Mouse (Mus musculus): ENCODE measurements around the gene Hist1h1d.
A peak's percentile ranks its signal among the peaks of the same experiment; 100 is the strongest.
"Not testable (repeated sequence)": the region's sequence is repeated elsewhere in the genome, so short reads cannot be mapped to it uniquely, and the experiment has no call there.

Hist1h1d gene

DNA sequence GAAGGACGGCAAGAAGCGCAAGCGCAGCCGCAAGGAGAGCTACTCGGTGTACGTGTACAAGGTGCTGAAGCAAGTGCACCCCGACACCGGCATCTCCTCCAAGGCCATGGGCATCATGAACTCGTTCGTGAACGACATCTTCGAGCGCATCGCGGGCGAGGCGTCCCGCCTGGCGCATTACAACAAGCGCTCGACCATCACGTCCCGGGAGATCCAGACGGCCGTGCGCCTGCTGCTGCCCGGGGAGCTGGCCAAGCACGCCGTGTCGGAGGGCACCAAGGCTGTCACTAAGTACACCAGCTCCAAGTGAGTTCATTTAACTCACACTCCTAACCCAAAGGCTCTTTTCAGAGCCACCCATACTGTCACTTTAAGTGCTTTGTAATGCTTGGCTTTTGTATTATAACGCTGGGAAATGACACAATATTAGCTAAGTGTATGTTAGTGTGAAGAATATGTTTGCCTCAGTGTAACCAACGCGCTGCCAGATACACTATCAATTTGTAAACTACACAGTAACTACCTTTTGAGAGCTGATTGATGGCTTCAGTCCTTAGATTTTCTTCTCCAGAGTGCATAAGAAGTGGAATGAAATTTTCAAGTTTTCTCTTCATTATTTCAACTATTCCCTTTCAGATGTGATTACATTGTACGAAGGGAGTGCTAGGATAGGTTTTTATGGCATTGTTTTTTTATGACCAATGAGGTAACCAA, 18.6 kb downstream of the Hist1h1d start:
- DNase-seq (ENCODE audit: low spot score in 2 of 2) = not testable (repeated sequence)

DNA sequence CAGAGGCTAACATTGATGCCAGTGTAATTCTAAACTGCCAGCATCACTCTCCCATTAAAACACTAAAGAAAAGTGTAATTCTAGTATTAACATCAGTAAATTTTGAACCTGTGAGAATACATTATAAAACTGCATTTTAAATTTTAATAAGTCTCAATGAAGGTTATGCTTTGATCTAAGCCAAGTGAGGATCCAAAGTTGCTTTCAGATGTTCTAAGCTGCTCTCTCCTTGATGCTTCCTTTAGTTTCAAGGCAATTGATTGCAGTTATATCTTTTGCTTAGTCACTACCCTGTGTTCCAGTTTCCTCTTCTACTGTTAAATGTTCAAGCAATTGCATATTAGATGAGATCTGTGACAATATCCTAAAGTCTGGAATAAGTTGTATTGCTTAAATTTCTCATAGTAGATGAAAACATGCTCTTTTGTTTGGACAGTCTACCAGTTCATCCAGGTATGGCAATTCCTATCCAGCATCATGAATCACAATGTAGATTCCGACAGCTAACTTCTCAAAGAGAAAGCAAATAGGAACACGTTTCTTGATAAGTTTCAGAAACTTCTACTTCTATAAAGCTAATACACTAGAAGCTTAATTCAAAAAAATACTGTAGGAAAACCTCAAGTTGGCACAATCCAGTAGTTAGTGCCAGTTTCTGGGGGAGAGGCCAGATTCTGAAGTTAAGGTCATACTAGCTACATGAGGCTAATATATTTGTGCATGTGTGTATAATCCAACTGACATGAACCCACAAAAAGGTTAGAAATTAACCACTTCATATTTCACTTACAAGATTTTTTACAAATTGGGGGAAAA, 19.4 kb downstream of the Hist1h1d start:
- no peak for DNase-seq (ENCODE audit: low spot score in 2 of 2)

DNA sequence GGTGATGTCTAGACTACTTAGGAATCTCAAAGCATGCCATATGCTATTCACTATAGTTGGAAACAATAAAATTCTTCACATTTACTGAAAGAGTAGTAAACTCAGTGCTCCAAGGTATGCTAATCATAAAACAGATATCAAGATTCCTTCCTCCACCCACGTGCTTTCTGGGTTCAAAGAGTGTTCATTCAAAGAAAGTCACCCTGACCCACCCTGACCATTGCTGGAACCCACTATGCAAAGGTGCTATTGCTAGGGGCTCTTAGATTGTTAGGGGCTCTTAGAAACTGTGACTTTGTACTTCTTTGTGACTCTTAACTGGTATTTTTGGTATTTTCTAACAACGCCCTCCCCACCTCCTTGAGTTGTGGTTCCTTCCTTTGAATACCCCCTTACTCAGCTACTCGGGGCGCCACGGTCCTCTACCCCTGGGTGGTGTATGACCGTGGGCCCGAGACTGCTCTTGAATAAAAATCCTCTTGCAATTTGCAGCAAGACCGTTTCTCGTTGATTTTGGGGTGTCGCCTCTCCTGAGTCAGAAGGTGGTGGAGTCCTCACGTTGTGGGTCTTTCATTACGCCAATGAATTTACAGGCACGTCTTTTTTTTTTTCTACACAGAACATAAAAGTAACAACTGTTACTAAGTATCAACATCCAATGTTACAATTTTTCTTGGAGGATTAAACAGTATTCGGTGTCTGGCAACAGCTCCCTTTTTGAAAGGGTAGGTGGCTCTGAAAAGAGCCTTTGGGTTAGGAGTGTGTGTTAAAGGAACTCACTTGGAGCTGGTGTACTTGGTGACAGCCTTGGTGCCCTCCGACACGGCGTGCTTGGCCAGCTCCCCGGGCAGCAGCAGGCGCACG, 20.2 kb downstream of the Hist1h1d start:
- not testable (repeated sequence) for DNase-seq (ENCODE audit: low spot score in 2 of 2)

GRCm38 (mm10) chr13:23573898-23574524, 20.9 kb downstream of the Hist1h1d start, which contains the start of the genes Hist1h2bf and Hist1h2ad:
Hist1h2bf (minus strand) TSS chr13:23574196.
Hist1h2ad (plus strand) TSS chr13:23574381.
- DNase-seq (ENCODE audit: low spot score in 2 of 2) = peak; percentile 69 to 87

GRCm38 (mm10) chr13:23574546-23575170, 21.6 kb downstream of the Hist1h1d start:
- not testable (repeated sequence) for DNase-seq (ENCODE audit: low spot score in 2 of 2)

- DNase-seq (ENCODE audit: low spot score in 2 of 2) = no peak
Measured at GRCm38 (mm10) chr13:23575271-23575851, 22.3 kb downstream of the Hist1h1d start, which contains the start of gene Hist1h3d. Hist1h3d (plus strand) TSS chr13:23575763.

GRCm38 (mm10) chr13:23575864-23576313, 22.8 kb downstream of the Hist1h1d start:
- DNase-seq (ENCODE audit: low spot score in 2 of 2) = not testable (repeated sequence)

DNA sequence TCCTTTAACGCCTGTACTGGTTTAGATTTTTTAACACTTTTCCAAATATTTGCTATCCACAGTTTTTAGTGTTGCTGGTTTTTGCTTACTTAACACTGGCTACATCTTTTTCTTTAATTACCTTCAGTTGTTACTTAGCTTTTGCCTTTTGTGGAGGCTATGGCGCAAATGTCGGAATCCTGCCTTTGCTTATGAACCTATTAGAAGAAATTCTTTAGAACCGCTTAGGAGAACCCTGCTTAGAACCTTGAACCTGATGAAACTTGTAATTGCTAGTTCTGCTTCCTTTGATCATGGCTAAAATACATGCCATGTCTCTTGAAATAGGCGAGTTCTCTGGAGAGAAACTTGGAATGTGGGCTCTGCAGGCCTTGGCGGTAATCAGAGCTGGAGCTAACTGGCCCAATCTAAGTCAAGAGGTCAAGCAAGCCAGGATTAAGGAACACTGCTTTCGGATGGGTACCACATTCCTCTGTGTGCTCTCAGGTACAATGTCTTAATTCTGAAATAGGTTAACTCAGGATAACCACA, 23.4 kb downstream of the Hist1h1d start:
- DNase-seq (ENCODE audit: low spot score in 2 of 2) = no peak

GRCm38 (mm10) chr13:23576906-23577639, 24.0 kb downstream of the Hist1h1d start:
- DNase-seq (ENCODE audit: low spot score in 2 of 2) = no peak

DNA sequence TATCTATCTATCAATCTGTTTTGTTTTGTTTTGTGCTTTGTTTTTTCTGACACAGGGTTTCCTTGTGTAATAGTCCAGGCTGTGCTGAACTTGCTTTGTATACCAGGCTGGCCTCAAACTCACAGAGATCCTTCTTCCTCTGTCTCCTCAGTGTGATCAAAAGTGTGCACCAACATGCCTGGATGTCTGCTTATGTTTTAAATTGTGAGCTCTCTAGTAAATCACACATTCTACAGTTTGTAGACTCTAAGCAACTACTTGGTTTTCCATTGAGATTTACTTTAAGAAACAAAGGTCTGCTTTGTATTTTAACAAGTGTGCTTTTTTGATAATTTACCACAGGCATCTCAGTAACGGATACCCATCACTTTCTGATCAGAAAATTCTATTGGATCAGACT, 24.8 kb downstream of the Hist1h1d start:
- DNase-seq (ENCODE audit: low spot score in 2 of 2) = no peak

DNA sequence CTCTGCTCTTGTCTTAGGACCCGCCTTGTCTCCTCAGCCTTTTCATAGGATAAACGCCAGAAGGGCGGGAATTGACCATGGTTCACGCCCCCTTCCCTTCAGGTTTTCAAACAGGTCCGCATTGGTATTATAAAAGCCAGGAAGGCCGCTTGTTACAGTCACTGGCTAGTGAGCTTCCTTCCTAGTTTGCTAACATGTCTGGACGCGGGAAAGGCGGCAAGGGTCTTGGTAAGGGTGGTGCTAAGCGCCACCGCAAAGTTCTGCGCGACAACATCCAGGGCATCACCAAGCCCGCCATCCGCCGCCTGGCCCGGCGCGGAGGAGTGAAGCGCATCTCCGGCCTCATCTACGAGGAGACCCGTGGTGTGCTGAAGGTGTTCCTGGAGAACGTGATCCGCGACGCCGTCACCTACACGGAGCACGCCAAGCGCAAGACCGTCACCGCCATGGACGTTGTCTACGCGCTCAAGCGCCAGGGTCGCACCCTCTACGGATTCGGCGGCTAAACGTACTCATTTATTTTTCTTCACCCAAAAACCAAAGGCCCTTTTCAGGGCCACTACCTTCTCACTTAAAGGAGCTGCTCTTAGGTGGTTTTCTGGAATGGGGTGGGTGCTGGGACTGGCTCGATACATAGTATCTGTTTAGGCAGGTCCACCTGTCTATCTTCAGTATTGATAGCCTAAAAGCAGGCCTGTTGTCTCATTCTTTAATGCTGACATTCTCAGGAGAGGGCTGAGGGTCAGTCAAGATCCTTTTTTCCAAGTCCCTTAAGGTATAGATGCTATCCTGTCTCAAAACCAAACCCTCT, 28.6 kb downstream of the Hist1h1d start, which contains the start of gene Hist1h4d:
Hist1h4d (plus strand) TSS at position 191 of the 811 bp plus-strand sequence.
- peak; percentile 77 to 95 for DNase-seq (ENCODE audit: low spot score in 2 of 2)

GRCm38 (mm10) chr13:23582219-23583056, 29.4 kb downstream of the Hist1h1d start:
- no peak for DNase-seq (ENCODE audit: low spot score in 2 of 2)

DNA sequence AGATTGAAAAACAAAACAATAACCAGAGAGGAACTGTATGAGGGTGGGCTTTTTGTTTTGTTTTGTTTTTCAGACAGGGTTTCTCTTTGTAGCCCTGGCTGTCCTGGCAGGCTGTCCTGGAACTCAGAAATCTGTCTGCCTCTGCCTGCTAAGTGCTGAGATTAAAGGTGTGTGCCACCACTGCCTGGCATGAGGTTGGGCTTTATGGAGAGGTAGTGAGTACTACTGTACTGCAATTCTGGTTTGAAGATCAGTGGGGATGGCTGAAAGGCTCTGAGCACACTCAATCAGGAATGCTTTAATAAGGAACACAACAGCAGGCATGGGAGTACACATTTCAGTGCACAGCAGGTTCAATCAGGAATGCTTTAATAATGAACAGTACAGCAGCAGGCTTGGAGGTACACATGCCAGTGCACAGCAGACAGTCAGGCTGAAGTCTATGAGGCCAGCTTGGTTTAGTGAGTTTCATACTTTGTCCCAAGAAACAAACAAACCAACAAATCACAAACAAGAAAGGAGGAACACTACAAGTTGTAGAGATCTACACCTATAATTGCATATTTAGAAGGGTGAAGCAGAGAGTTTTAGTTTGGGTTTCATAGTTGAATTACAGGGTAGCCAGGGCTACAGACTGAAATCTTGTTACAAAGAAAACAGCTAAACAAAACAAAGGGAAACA, 30.5 kb downstream of the Hist1h1d start:
- no peak for DNase-seq (ENCODE audit: low spot score in 2 of 2)

DNA sequence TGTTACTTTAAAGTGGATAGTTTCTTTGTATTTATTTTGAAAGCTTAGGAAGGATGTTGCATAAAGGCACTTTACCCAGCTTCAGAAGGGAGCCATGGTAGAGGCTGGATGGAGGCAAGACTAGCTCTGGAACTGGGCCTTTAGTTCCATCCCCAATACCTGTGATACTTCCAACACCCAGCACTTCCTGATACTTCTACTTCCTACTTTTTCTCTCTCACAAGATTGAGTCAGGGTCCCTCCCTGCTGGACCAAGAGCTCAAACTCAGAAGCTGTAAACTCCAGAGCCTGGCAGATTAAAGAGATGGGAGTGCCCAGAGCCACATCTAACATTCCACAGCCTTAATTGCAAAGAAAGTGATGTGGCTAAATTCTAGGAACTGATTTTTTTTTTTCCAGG, 31.3 kb downstream of the Hist1h1d start:
- no peak for DNase-seq (ENCODE audit: low spot score in 2 of 2)

- DNase-seq (ENCODE audit: low spot score in 2 of 2) = peak in 1 of 2 experiments; percentile 50
Measured at GRCm38 (mm10) chr13:23585029-23585441, 32.0 kb downstream of the Hist1h1d start.

- DNase-seq (ENCODE audit: low spot score in 2 of 2) = peak in 1 of 2 experiments; percentile 53
Measured at GRCm38 (mm10) chr13:23585442-23586098, 32.5 kb downstream of the Hist1h1d start.
